Mouse (Mus musculus) left cerebral cortex, adult 2 months (tissue): ENCODE measurements around the gene Ubald2. TPM values are rescaled to one million over a fixed set of nuclear protein-coding genes. Genes with fewer than 3 reads are reported as not detected.
A peak's percentile ranks its signal among the peaks of the same experiment; 100 is the strongest.
"Not testable (repeated sequence)": the region's sequence is repeated elsewhere in the genome, so short reads cannot be mapped to it uniquely, and the experiment has no call there.

ENCODE experiments used
- DNase-seq, 2 experiments: peaks; one replicate each; pipeline ENCODE4 v3.0.0; 2021 to 2022; ENCODE audit warnings: low spot score in 2 of 2, mixed read lengths in 1 of 2; ENCODE audit errors: extremely low spot score in 1 of 2
- H3K27ac ChIP-seq: fragments of 200-600 bp; 2 replicates; pipeline ENCODE4 v1.8.1; 2022
- H3K4me3 ChIP-seq: fragments of 200-600 bp; 2 replicates; pipeline ENCODE4 v1.8.1; 2022
- CTCF ChIP-seq: fragments of 200-600 bp; IDR thresholded peaks from 2 replicates; pipeline ENCODE4 v1.8.1; 2022; ENCODE audit warnings: antibody characterized with exemption, mild to moderate bottlenecking, moderate library complexity
- intact Hi-C: fragments of 180-260 bp; cut with DNase I; formaldehyde crosslinking; loops from one replicate; pipeline ENCODE4 v1.15.1; 2025
- total RNA-seq, 2 experiments: library from RNA; stranded (reverse); gene quantifications; 2 replicates each; pipeline ENCODE4 v1.2.3; 2021

Gene Ubald2
- total RNA-seq, 2 experiments from 2014 or later: 27.2 to 28.0 TPM

GRCm38 (mm10) chr11:116418194-116418840 lies 15.6 kb upstream of the Ubald2 start:
- intact Hi-C loops: no loop called here
- no peak for TF ChIP-seq CTCF
- H3K4me3 ChIP-seq: no peak overlapping the region
- DNase-seq: no peak
- 0 out of 2 replicates have a peak overlapping the region, but pooled peaks have one; percentile 1 for H3K27ac ChIP-seq

GRCm38 (mm10) chr11:116418841-116419462 lies 14.9 kb upstream of the Ubald2 start:
- intact Hi-C loops: no loop called here
- 0 out of 2 replicates have a peak overlapping the region, but pooled peaks have one; percentile 1 for H3K27ac ChIP-seq
- DNase-seq: no peak
- no peak for TF ChIP-seq CTCF
- H3K4me3 ChIP-seq: no peak overlapping the region

- no peak for TF ChIP-seq CTCF
- no peak overlapping the region for H3K4me3 ChIP-seq
- intact Hi-C loops: no loop called here
Measured at GRCm38 (mm10) chr11:116421102-116421501, 12.8 kb upstream of the Ubald2 start.

GRCm38 (mm10) chr11:116422562-116422961 lies 11.3 kb upstream of the Ubald2 start:
- TF ChIP-seq CTCF: no peak
- intact Hi-C loops: no loop called here
- Histone ChIP-seq H3K27ac (no peak overlapping the region), H3K4me3 (no peak overlapping the region)
- no peak for DNase-seq

More at GRCm38 (mm10) chr11:116421102-116421501, 12.8 kb upstream of the Ubald2 start:
- H3K27ac ChIP-seq: no peak overlapping the region
- DNase-seq: no peak

- no peak overlapping the region for H3K27ac ChIP-seq
- intact Hi-C loops: no loop called here
- no peak overlapping the region for H3K4me3 ChIP-seq
- DNase-seq: no peak
- TF ChIP-seq CTCF: no peak
Measured at GRCm38 (mm10) chr11:116423214-116423613, 10.7 kb upstream of the Ubald2 start.

GRCm38 (mm10) chr11:116423782-116424620 lies 9.9 kb upstream of the Ubald2 start:
- TF ChIP-seq CTCF: no peak
- Histone ChIP-seq H3K4me3 (no peak overlapping the region), H3K27ac (no peak overlapping the region)
- no peak for DNase-seq
- intact Hi-C loops: no loop called here

GRCm38 (mm10) chr11:116424621-116425407 lies 9.1 kb upstream of the Ubald2 start:
- intact Hi-C loops: no loop called here
- no peak for DNase-seq
- no peak overlapping the region for H3K27ac ChIP-seq
- H3K4me3 ChIP-seq: no peak overlapping the region
- no peak for TF ChIP-seq CTCF

- intact Hi-C loops: not testable (repeated sequence)
Measured at GRCm38 (mm10) chr11:116426328-116426727, 7.6 kb upstream of the Ubald2 start.

GRCm38 (mm10) chr11:116426852-116427575 lies 6.9 kb upstream of the Ubald2 start:
- intact Hi-C loops: no loop called here
- H3K27ac ChIP-seq: no peak overlapping the region
- no peak for TF ChIP-seq CTCF

More at GRCm38 (mm10) chr11:116426328-116426727, 7.6 kb upstream of the Ubald2 start:
- DNase-seq, H3K4me3 ChIP-seq, H3K27ac ChIP-seq: not testable (repeated sequence)

GRCm38 (mm10) chr11:116428872-116429859 lies 4.7 kb upstream of the Ubald2 start:
- TF ChIP-seq CTCF: no peak
- no peak overlapping the region for H3K27ac ChIP-seq
- no peak for DNase-seq
- intact Hi-C loops: no loop called here
- H3K4me3 ChIP-seq: no peak overlapping the region

More at GRCm38 (mm10) chr11:116426852-116427575, 6.9 kb upstream of the Ubald2 start:
- H3K4me3 ChIP-seq: no peak overlapping the region
- DNase-seq: no peak
